Mouse (Mus musculus): ENCODE measurements around the gene Lgmn. TPM values are rescaled to one million over a fixed set of nuclear protein-coding genes. Genes with fewer than 3 reads are reported as not detected.

Gene Lgmn
- polyA plus RNA-seq, 1 experiment from 2014 or later: 141 TPM

GRCm38 (mm10) chr12:102414686-102415085, 24.9 kb downstream of the Lgmn start:
- no peak overlapping the region for H3K27ac ChIP-seq (ENCODE audit: low read depth, low read length)
- peaks cover 3% of the 10 kb centered on the region; the same call in 1 of the 2 replicates for H3K36me3 ChIP-seq (ENCODE audit: control insufficient read depth, insufficient read depth, low read length)
- ATAC-seq: no peak
- H3K27me3 ChIP-seq (replicated peaks; ENCODE audit: control insufficient read depth, insufficient read depth, low read length): no peaks in the 10 kb centered on the region
- H3K4me3 ChIP-seq (ENCODE audit: low read length): no peak overlapping the region
- H3K9me3 ChIP-seq (ENCODE audit: control insufficient read depth, low read length): no peaks in the 10 kb centered on the region
- WGBS: 93% methylated on average over 6 of the region's 6 CpGs
- no peak overlapping the region for H3K9ac ChIP-seq (ENCODE audit: low read depth, low read length)
- H3K4me2 ChIP-seq (ENCODE audit: low read length): no peak overlapping the region
- H3K4me1 ChIP-seq (ENCODE audit: control insufficient read depth, insufficient read depth, low read depth, low read length): peaks cover 2% of the 10 kb centered on the region; the same call in 1 of the 2 replicates

- Histone ChIP-seq H3K36me3 (ENCODE audit: control insufficient read depth, insufficient read depth, low read length) (peaks cover 3% of the 10 kb centered on the region; the same call in 1 of the 2 replicates), H3K4me2 (ENCODE audit: low read length) (no peak overlapping the region), H3K27ac (ENCODE audit: low read depth, low read length) (no peak overlapping the region), H3K4me3 (ENCODE audit: low read length) (no peak overlapping the region), H3K27me3 (replicated peaks; ENCODE audit: control insufficient read depth, insufficient read depth, low read length) (no peaks in the 10 kb centered on the region), H3K9me3 (ENCODE audit: control insufficient read depth, low read length) (no peaks in the 10 kb centered on the region), H3K4me1 (ENCODE audit: control insufficient read depth, insufficient read depth, low read depth, low read length) (no peaks in the 10 kb centered on the region; the same call in 1 of the 2 replicates), H3K9ac (ENCODE audit: low read depth, low read length) (no peak overlapping the region)
- WGBS: 87% methylated on average over 13 of the region's 13 CpGs
- ATAC-seq: no peak
These were observed 26.4 kb downstream of the Lgmn start for GRCm38 (mm10) chr12:102413171-102413570.

- Histone ChIP-seq H3K9ac (ENCODE audit: low read depth, low read length) (no peak overlapping the region), H3K27ac (ENCODE audit: low read depth, low read length) (no peak overlapping the region), H3K4me1 (ENCODE audit: control insufficient read depth, insufficient read depth, low read depth, low read length) (no peaks in the 10 kb centered on the region), H3K36me3 (ENCODE audit: control insufficient read depth, insufficient read depth, low read length) (peaks cover 47% of the 10 kb centered on the region), H3K9me3 (ENCODE audit: control insufficient read depth, low read length) (no peaks in the 10 kb centered on the region), H3K4me2 (ENCODE audit: low read length) (no peak overlapping the region), H3K27me3 (replicated peaks; ENCODE audit: control insufficient read depth, insufficient read depth, low read length) (no peaks in the 10 kb centered on the region), H3K4me3 (ENCODE audit: low read length) (no peak overlapping the region)
- 89% methylated on average over 4 of the region's 4 CpGs for WGBS
- no peak for ATAC-seq
These were observed 41.0 kb downstream of the Lgmn start for GRCm38 (mm10) chr12:102398588-102398987.

- H3K36me3 ChIP-seq (ENCODE audit: control insufficient read depth, insufficient read depth, low read length): peaks cover 32% of the 10 kb centered on the region
- 17% methylated on average over 19 of the region's 19 CpGs for WGBS
- ATAC-seq: no peak
These were observed 43.3 kb downstream of the Lgmn start for GRCm38 (mm10) chr12:102395998-102396991.

GRCm38 (mm10) chr12:102395537-102395936, 44.1 kb downstream of the Lgmn start:
- peaks cover 26% of the 10 kb centered on the region for H3K36me3 ChIP-seq (ENCODE audit: control insufficient read depth, insufficient read depth, low read length)
- no peaks in the 10 kb centered on the region for H3K4me1 ChIP-seq (ENCODE audit: control insufficient read depth, insufficient read depth, low read depth, low read length)
- no peak overlapping the region for H3K9ac ChIP-seq (ENCODE audit: low read depth, low read length)
- WGBS: 56% methylated on average over 9 of the region's 9 CpGs
- H3K4me3 ChIP-seq (ENCODE audit: low read length): no peak overlapping the region
- no peaks in the 10 kb centered on the region for H3K9me3 ChIP-seq (ENCODE audit: control insufficient read depth, low read length)
- H3K4me2 ChIP-seq (ENCODE audit: low read length): no peak overlapping the region
- H3K27ac ChIP-seq (ENCODE audit: low read depth, low read length): no peak overlapping the region
- ATAC-seq: no peak
- no peaks in the 10 kb centered on the region for H3K27me3 ChIP-seq (replicated peaks; ENCODE audit: control insufficient read depth, insufficient read depth, low read length)

More at GRCm38 (mm10) chr12:102395998-102396991, 43.3 kb downstream of the Lgmn start:
- no peak overlapping the region for H3K4me3 ChIP-seq (ENCODE audit: low read length)
- no peaks in the 10 kb centered on the region for H3K9me3 ChIP-seq (ENCODE audit: control insufficient read depth, low read length)
- no peak overlapping the region for H3K9ac ChIP-seq (ENCODE audit: low read depth, low read length)
- H3K4me2 ChIP-seq (ENCODE audit: low read length): no peak overlapping the region
- H3K27me3 ChIP-seq (replicated peaks; ENCODE audit: control insufficient read depth, insufficient read depth, low read length): no peaks in the 10 kb centered on the region
- H3K4me1 ChIP-seq (ENCODE audit: control insufficient read depth, insufficient read depth, low read depth, low read length): no peaks in the 10 kb centered on the region
- H3K27ac ChIP-seq (ENCODE audit: low read depth, low read length): no peak overlapping the region

- Histone ChIP-seq H3K4me1 (ENCODE audit: control insufficient read depth, insufficient read depth, low read depth, low read length) (no peaks in the 10 kb centered on the region), H3K36me3 (ENCODE audit: control insufficient read depth, insufficient read depth, low read length) (peaks cover 20% of the 10 kb centered on the region)
- 87% methylated on average over 7 of the region's 7 CpGs for WGBS
These were observed 45.1 kb downstream of the Lgmn start for GRCm38 (mm10) chr12:102394496-102394895.

GRCm38 (mm10) chr12:102391982-102392381, 47.6 kb downstream of the Lgmn start:
- no peaks in the 10 kb centered on the region for H3K9me3 ChIP-seq (ENCODE audit: control insufficient read depth, low read length)
- H3K4me3 ChIP-seq (ENCODE audit: low read length): no peak overlapping the region
- no peak overlapping the region for H3K4me2 ChIP-seq (ENCODE audit: low read length)
- no peaks in the 10 kb centered on the region for H3K27me3 ChIP-seq (replicated peaks; ENCODE audit: control insufficient read depth, insufficient read depth, low read length)
- H3K9ac ChIP-seq (ENCODE audit: low read depth, low read length): no peak overlapping the region
- no peak overlapping the region for H3K27ac ChIP-seq (ENCODE audit: low read depth, low read length)
- peaks cover 13% of the 10 kb centered on the region for H3K36me3 ChIP-seq (ENCODE audit: control insufficient read depth, insufficient read depth, low read length)
- WGBS: 67% methylated on average over 4 of the region's 4 CpGs
- ATAC-seq: no peak
- no peaks in the 10 kb centered on the region for H3K4me1 ChIP-seq (ENCODE audit: control insufficient read depth, insufficient read depth, low read depth, low read length)

More at GRCm38 (mm10) chr12:102394496-102394895, 45.1 kb downstream of the Lgmn start:
- no peak overlapping the region for H3K9ac ChIP-seq (ENCODE audit: low read depth, low read length)
- no peak overlapping the region for H3K4me2 ChIP-seq (ENCODE audit: low read length)
- H3K9me3 ChIP-seq (ENCODE audit: control insufficient read depth, low read length): no peaks in the 10 kb centered on the region
- no peak overlapping the region for H3K27ac ChIP-seq (ENCODE audit: low read depth, low read length)
- no peak overlapping the region for H3K4me3 ChIP-seq (ENCODE audit: low read length)
- H3K27me3 ChIP-seq (replicated peaks; ENCODE audit: control insufficient read depth, insufficient read depth, low read length): no peaks in the 10 kb centered on the region
- no peak for ATAC-seq

- H3K4me1 ChIP-seq (ENCODE audit: control insufficient read depth, insufficient read depth, low read depth, low read length): no peaks in the 10 kb centered on the region
- no peaks in the 10 kb centered on the region for H3K9me3 ChIP-seq (ENCODE audit: control insufficient read depth, low read length)
- H3K4me2 ChIP-seq (ENCODE audit: low read length): no peak overlapping the region
- H3K9ac ChIP-seq (ENCODE audit: low read depth, low read length): no peak overlapping the region
- no peak for ATAC-seq
- 88% methylated on average over 2 of the region's 2 CpGs for WGBS
- H3K27ac ChIP-seq (ENCODE audit: low read depth, low read length): no peak overlapping the region
- H3K4me3 ChIP-seq (ENCODE audit: low read length): no peak overlapping the region
- no peaks in the 10 kb centered on the region for H3K27me3 ChIP-seq (replicated peaks; ENCODE audit: control insufficient read depth, insufficient read depth, low read length)
- H3K36me3 ChIP-seq (ENCODE audit: control insufficient read depth, insufficient read depth, low read length): peaks cover 13% of the 10 kb centered on the region
These were observed 48.5 kb downstream of the Lgmn start for GRCm38 (mm10) chr12:102391109-102391508.

GRCm38 (mm10) chr12:102390042-102390441, 49.6 kb downstream of the Lgmn start:
- 0 out of 2 replicates have a peak, but pooled peaks have one; percentile 27 for ATAC-seq

More at GRCm38 (mm10) chr12:102390042-102390441, 49.6 kb downstream of the Lgmn start:
- H3K27ac ChIP-seq (ENCODE audit: low read depth, low read length): no peak overlapping the region
- H3K36me3 ChIP-seq (ENCODE audit: control insufficient read depth, insufficient read depth, low read length): peaks cover 11% of the 10 kb centered on the region
- H3K9ac ChIP-seq (ENCODE audit: low read depth, low read length): no peak overlapping the region
- H3K9me3 ChIP-seq (ENCODE audit: control insufficient read depth, low read length): no peaks in the 10 kb centered on the region
- H3K4me1 ChIP-seq (ENCODE audit: control insufficient read depth, insufficient read depth, low read depth, low read length): no peaks in the 10 kb centered on the region
- H3K4me3 ChIP-seq (ENCODE audit: low read length): no peak overlapping the region
- WGBS: 35% methylated on average over 8 of the region's 8 CpGs
- no peak overlapping the region for H3K4me2 ChIP-seq (ENCODE audit: low read length)
- H3K27me3 ChIP-seq (replicated peaks; ENCODE audit: control insufficient read depth, insufficient read depth, low read length): no peaks in the 10 kb centered on the region
